Mouse (Mus musculus) testis, adult 10 weeks (tissue): Measurements from ENCODE around the gene Metap2. TPM values are rescaled to one million over a fixed set of nuclear protein-coding genes. Genes with fewer than 3 reads are reported as not detected.

Source experiments
- polyA plus RNA-seq: library from polyadenylated mRNA; stranded (reverse); fragments of 350-450 nt; fragmentation: Illumina TruSeq; extraction: RNeasy Lipid Tissue Mini Kit (QIAGEN cat#74804); gene quantifications from one replicate; pipeline ENCODE4 v1.2.3, GENCODE M21; 2014; ENCODE audit warnings: low read depth, low replicate concordance

Gene Metap2
- polyA plus RNA-seq, result 451 TPM

GRCm38 (mm10) chr10:93897043-93897646, at the start of gene Metap2:
Metap2 (minus strand) TSS chr10:93897093.

GRCm38 (mm10) chr10:93830931-93831729, 65.8 kb downstream of the Metap2 start, which contains the start of gene Usp44:
Usp44 (plus strand) TSS chr10:93831555.

Other genes starting within 250 kb of the Metap2 start
- 147 TPM for gene Usp44, start 65.5 kb downstream of the Metap2 start, polyA plus RNA-seq
- gene Vezt, start 138.7 kb upstream of the Metap2 start, polyA plus RNA-seq, result 18.1 TPM
- gene Fgd6, start 138.9 kb upstream of the Metap2 start, polyA plus RNA-seq, result 23.1 TPM